Mouse (Mus musculus): ENCODE measurements around the gene Gm38431.

The Gm38431 gene

DNA sequence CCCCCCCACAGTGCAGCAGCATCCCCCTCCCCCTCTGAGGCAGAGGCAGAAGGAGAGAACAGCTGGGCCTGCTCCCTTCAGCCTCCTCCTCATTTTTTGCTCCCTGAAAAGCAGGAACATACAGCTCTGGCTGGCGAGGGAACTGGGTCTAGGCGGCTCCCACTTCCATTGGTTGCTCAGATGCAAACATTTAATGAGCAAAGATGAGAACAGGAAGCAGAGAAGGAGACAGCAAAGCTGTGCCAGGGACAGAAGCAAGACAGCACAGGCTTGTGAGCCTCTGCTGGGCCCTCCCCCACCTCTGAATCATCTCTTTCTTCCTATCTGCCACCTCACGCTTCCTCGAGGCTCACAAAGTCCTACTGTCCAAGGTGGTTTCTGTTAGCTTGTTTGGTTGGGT, 50.5 kb downstream of the Gm38431 start:
- ATAC-seq (ENCODE audit: low TSS enrichment): peak; percentile 91

GRCm38 (mm10) chr9:21039779-21040178, 52.0 kb downstream of the Gm38431 start:
- ATAC-seq (ENCODE audit: low TSS enrichment): no peak

DNA sequence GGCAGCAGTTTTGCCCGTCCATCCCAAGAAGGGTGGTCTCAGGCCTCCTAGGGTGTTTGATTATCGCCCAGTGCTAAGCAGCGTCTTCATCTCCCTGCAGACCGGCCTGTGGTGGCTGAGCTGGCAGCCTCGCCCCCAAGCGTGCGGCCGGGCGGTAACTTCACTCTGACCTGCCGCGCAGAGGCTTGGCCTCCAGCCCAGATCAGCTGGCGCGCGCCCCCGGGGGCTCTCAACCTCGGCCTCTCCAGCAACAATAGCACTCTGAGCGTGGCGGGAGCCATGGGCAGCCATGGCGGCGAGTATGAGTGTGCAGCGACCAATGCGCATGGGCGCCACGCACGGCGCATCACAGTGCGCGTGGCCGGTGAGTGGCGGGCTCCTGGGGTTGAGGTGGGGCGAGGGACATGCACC, 54.3 kb downstream of the Gm38431 start:
- no peak for ATAC-seq (ENCODE audit: low TSS enrichment)

DNA sequence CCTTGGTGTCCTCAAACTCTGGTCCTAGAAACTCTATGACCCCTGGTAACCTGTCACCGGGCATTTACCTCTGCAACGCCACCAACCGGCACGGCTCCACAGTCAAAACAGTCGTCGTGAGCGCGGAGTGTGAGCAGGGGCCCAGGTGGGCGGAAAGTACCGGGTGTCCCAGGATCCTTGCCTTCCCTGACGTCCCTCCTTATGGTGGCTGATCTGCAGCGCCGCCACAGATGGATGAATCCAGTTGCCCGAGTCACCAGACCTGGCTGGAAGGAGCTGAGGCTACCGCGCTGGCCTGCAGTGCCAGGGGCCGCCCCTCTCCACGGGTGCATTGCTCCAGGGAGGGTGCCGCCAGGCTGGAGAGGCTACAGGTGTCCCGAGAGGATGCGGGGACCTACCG, 55.1 kb downstream of the Gm38431 start:
- no peak for ATAC-seq (ENCODE audit: low TSS enrichment)

DNA sequence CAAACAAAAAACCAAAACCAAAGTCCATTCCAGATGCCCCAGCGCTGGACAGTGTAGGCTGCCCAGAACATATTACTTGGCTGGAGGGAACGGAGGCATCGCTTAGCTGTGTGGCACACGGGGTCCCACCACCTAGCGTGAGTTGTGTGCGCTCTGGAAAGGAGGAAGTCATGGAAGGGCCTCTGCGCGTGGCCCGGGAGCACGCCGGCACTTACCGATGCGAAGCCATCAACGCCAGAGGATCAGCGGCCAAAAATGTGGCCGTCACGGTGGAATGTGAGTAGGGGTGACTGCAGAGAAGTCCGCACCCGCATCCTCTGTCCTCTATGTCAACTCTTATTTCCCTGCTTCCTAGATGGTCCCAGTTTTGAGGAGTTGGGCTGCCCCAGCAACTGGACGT, 55.6 kb downstream of the Gm38431 start:
- no peak for ATAC-seq (ENCODE audit: low TSS enrichment)

GRCm38 (mm10) chr9:21035586-21035985, 56.2 kb downstream of the Gm38431 start:
- ATAC-seq (ENCODE audit: low TSS enrichment): no peak

- ATAC-seq (ENCODE audit: low TSS enrichment): no peak
Observed at GRCm38 (mm10) chr9:21034481-21035085, 57.2 kb downstream of the Gm38431 start.

GRCm38 (mm10) chr9:21033136-21033535, 58.7 kb downstream of the Gm38431 start:
- ATAC-seq (ENCODE audit: low TSS enrichment): no peak

DNA sequence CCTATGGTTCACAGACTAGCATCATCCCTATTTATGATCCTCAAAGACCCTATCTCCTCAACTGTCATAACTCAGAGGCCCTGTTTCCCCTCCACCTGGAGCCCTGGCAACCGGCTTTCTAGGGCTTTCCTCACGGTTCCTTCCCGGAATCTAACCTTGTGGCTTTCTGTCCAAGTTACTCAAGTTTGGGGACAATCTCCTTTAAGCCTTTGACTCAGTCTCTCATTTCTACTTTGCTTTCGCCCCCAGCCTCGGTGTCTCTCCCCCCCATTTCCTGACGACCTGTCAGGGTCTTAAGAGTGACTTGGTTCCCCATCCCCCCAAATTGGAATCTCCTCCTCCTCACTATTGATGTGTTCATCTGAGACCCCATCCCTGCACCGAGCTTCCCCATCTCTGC, 59.3 kb downstream of the Gm38431 start:
- ATAC-seq (ENCODE audit: low TSS enrichment): no peak

GRCm38 (mm10) chr9:21031896-21032351, 59.9 kb downstream of the Gm38431 start, which contains the start of gene Icam5:
Gene Icam5 (plus strand): TSS chr9:21032073.
- ATAC-seq (ENCODE audit: low TSS enrichment): peak; percentile 48

DNA sequence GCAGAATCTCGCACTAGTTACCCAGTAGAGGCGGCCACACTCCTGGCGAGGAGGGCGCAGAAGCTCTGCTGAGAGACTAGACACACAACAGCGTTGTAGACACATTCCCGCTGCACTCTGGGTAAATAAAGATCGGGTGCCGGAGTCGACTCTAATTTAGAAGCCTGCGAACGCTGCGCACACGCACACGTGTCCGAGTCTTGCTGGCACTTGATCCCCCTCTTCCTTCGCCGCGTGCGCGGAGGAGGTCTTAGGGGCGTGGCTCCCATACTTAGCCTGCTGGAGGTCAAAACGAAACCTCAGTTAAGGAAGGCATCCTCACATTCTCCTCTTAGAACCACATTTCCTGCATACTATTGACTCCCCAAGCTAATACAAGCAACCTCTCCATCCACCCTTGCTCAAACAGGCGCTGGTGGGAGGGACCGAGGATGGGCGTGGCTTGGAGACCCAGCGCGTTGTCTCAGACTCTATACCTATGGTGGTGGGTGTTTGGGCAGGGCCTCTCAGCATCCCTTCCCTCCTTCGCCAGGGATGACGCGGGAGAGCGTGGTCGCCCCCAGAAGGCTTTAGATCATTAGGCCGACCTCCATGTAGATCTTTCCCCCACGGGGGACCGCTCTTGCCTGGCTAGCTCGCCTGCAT, 60.4 kb downstream of the Gm38431 start:
- ATAC-seq (ENCODE audit: low TSS enrichment): peak; percentile 54

DNA sequence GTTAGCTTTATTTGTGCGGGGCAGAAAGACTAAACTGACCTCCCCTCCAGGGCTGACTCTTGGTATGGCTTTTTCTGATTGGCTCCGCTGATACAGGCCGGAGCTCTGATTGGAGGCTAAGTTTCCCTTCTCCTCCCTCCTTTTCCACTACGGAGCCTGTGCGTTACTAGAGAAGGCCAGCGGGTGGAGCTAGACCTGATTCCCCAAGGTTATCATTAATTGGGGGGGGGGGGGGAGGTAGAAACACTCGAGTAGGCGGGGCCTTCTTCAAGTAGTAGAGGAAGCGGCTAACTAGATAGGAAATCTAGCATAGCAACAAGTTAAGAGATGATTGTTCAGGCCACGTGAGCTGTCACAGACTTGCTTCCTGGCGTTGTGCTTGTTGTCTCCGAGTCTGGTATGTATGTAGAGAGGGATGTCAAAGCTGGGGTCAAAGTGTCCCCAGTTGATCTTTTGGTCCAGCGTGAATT, 61.0 kb downstream of the Gm38431 start:
- peak; percentile 57 for ATAC-seq (ENCODE audit: low TSS enrichment)

- ATAC-seq (ENCODE audit: low TSS enrichment): no peak
Observed at GRCm38 (mm10) chr9:21030055-21030600, 61.7 kb downstream of the Gm38431 start.

DNA sequence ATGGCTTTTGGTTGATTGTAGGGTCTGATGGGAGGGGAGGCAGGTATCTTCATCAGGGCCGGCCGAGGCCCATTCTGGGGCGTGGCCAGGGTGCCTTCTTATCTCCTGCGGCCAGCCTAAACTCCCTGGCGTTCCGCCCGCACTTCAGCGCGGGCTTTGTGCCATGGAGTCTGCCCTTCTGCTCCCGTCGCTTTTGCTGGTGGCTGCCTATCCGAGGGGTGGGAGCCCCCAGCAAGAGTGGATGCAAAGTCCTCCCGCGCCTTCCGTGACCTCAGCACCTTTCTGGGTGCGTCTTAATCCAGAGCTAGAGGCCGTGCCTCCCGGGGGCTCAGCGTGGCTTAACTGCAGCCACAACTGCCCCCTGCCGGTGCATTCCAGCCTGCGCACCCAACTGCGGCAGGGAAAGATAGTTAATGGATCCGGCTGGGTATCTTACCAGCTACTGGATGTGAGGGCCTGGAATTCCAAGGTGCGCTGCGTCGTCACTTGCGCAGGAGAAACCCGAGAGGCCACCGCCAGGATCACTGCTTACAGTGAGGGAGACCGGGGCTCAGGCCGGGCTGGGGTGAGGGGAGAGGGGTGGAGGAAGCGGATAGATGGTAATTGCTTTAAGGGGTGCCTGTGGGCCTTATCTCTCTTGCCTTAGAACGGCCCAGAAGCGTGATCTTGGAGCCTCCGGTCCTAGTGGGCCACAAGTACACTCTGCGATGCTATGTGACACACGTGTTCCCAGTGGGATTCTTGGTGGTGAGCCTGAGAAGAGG, 62.3 kb downstream of the Gm38431 start, which contains the start of gene Icam4:
Gene Icam4 (plus strand): TSS at position 83 of the 764 bp plus-strand sequence.
- ATAC-seq (ENCODE audit: low TSS enrichment): no peak

GRCm38 (mm10) chr9:21028560-21029110, 63.2 kb downstream of the Gm38431 start:
- ATAC-seq (ENCODE audit: low TSS enrichment): no peak

DNA sequence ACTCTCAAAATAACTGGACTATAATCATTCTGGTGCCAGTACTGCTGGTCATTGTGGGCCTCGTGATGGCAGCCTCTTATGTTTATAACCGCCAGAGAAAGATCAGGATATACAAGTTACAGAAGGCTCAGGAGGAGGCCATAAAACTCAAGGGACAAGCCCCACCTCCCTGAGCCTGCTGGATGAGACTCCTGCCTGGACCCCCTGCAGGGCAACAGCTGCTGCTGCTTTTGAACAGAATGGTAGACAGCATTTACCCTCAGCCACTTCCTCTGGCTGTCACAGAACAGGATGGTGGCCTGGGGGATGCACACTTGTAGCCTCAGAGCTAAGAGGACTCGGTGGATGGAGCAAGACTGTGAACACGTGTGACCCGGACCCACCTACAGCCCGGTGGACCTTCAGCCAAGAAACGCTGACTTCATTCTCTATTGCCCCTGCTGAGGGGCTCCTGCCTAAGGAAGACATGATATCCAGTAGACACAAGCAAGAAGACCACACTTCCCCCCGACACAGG, 64.0 kb downstream of the Gm38431 start:
- no peak for ATAC-seq (ENCODE audit: low TSS enrichment)

- no peak for ATAC-seq (ENCODE audit: low TSS enrichment)
Observed at GRCm38 (mm10) chr9:21026849-21027248, 64.9 kb downstream of the Gm38431 start.

DNA sequence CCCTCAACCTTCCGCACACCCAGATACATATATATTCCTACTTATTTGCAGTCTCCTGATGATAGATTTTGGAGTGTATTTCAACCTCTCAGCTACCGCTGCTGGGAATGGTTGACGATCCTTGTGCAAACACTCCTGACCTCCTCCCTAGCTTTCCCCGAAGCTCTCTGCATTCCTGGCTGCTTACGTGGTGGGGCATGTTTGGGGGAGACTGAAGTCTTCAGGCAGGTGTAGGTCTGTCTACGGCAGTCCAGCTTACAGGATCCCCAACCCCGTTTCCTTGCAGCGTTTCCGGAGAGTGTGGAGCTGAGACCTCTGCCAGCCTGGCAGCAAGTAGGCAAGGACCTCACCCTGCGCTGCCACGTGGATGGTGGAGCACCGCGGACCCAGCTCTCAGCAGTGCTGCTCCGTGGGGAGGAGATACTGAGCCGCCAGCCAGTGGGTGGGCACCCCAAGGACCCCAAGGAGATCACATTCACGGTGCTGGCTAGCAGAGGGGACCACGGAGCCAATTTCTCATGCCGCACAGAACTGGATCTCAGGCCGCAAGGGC, 66.5 kb downstream of the Gm38431 start:
- no peak for ATAC-seq (ENCODE audit: low TSS enrichment)

DNA sequence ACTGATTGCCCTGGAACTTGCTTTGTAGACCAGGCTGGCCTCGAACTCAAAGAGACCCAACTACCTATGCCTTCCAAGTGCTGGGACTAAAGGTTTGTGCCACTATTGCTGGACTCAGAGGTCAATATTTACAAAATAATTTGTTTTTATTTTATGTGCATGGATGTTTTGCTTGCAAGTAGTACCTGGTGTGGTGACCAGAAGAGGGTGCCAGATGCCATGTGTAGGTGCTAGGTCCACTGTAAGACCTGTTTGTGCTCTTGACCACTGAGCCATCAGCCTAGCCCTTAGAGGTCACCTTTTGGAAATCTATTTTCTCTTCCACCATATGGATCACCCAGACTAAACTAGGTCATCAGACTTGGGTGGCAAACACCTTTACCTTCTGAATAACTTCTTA, 69.1 kb downstream of the Gm38431 start:
- ATAC-seq (ENCODE audit: low TSS enrichment): no peak

GRCm38 (mm10) chr9:21022288-21022687, 69.5 kb downstream of the Gm38431 start:
- no peak for ATAC-seq (ENCODE audit: low TSS enrichment)

DNA sequence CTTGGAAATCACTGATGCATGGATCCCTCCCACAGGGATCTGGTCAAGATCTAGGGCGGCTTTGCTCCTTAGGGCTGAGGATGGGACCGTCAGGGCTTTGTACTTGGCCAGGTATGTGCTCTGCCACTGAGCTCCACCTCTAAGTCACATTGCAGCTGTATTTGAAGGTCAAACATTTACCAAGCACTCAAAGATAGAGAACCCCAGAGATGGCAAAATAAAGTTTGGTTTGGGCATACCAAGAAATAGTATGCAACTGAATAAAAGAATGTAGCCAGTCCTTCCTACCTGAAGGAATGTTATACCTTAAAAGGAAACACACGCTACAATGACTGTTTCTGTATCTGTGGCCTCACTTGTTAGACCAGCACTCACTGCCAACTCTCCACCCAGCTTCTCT, 70.4 kb downstream of the Gm38431 start:
- ATAC-seq (ENCODE audit: low TSS enrichment): no peak

Data from frontal cortex, adult (tissue).